ENCODE assay signal across 8 mouse cellular contexts in the genomic region with DNA sequence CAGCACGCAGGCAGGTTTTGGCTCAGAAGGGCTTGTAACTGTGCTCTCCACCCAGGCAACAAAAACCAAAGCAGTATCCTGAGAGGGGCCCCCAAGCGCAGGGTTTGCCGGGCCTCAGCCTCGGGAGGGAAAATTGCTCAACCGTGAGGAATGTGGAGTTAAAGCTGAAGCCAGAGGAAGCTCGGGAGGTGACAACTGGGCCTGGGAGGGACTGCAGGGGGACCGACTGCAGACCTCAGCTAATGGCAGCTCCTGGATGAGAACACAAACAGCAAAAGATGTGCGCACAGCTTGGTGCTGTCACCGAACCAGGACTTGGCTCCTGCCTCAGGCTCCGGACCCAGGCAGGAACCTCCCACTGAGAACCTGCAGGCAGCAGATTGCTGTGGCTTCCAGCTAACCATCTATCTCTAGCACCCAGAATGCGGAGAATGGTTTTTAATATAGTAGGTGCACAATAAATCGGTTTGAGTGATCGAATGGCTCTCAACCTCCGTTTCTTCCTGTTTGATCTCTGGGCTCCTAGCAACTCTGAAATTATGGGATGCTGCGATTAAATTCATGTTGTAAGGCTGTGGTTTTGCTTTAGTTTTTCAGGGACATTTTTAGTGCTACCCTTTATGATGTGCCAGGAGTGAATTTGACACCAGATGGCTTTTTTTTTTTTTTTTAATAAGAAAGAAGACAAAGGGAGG. TPM values are rescaled to one million over a fixed set of nuclear protein-coding genes. Genes with fewer than 3 reads are reported as not detected.
DNase-seq lines count a peak whose midpoint lies in the region; ATAC-seq and TF ChIP-seq lines count a peak whose summit lies in the region.

No protein-coding gene starts in this region.

- peaks cover 21% of the 10 kb centered on the region for H3K4me1 ChIP-seq in testis, adult 2 months (ENCODE audit: control insufficient read depth, insufficient read depth, low read length)
- peaks cover 21% of the 10 kb centered on the region for H3K4me1 ChIP-seq in heart, embryonic 10.5 days
- H3K4me1 ChIP-seq in liver, embryonic 16.5 days (ENCODE audit: control insufficient read depth, low read depth, low read length): peaks cover 21% of the 10 kb centered on the region
- H3K4me1 ChIP-seq in stomach, embryonic 16.5 days (ENCODE audit: control insufficient read depth, insufficient read depth, low read length): peaks cover 19% of the 10 kb centered on the region

- H3K9ac ChIP-seq in liver, embryonic 16.5 days (ENCODE audit: low read depth, low read length): no peak overlapping the region
- no peak overlapping the region; the same call in 1 of the 2 replicates for H3K9ac ChIP-seq in stomach, embryonic 16.5 days (ENCODE audit: low read length)

- no peak for TF ChIP-seq CTCF in testis, adult 2 months (IDR thresholded peaks at IDR 0.05; ENCODE audit: control insufficient read depth, insufficient read depth, insufficient replicate concordance, low read depth, low read length)

- peak overlapping the region; percentile 78 for H3K27ac ChIP-seq in testis, adult 2 months (ENCODE audit: control insufficient read depth, insufficient read depth, low read depth, low read length)
- peak overlapping the region; percentile 81 for H3K27ac ChIP-seq in heart, embryonic 10.5 days
- peak overlapping the region; percentile 26 for H3K27ac ChIP-seq in liver, embryonic 16.5 days (ENCODE audit: low read length)
- H3K27ac ChIP-seq in stomach, embryonic 16.5 days (ENCODE audit: low read length): peak overlapping the region; percentile 91

- H3K9me3 ChIP-seq in heart, embryonic 10.5 days: no peaks in the 10 kb centered on the region
- no peaks in the 10 kb centered on the region; the same call in 1 of the 2 replicates for H3K9me3 ChIP-seq in liver, embryonic 16.5 days (replicated peaks; ENCODE audit: control insufficient read depth, low read length)
- no peaks in the 10 kb centered on the region for H3K9me3 ChIP-seq in stomach, embryonic 16.5 days (replicated peaks; ENCODE audit: control insufficient read depth, low read length)

- no peaks in the 10 kb centered on the region for H3K36me3 ChIP-seq in testis, adult 2 months (ENCODE audit: control insufficient read depth, insufficient read depth, low read length)
- H3K36me3 ChIP-seq in heart, embryonic 10.5 days: no peaks in the 10 kb centered on the region
- H3K36me3 ChIP-seq in liver, embryonic 16.5 days (ENCODE audit: control insufficient read depth, insufficient read depth): no peaks in the 10 kb centered on the region
- H3K36me3 ChIP-seq in stomach, embryonic 16.5 days (ENCODE audit: control insufficient read depth, insufficient read depth, low read length): no peaks in the 10 kb centered on the region

- 0 out of 2 replicates have a peak overlapping the region, but pooled peaks have one; percentile 15 for H3K4me2 ChIP-seq in liver, embryonic 16.5 days (ENCODE audit: low read depth, low read length)
- peak overlapping the region; percentile 20; the same call in 1 of the 2 replicates for H3K4me2 ChIP-seq in stomach, embryonic 16.5 days (ENCODE audit: low read depth, low read length)

- TF ChIP-seq POLR2A in testis, adult 2 months (IDR thresholded peaks at IDR 0.05; ENCODE audit: control insufficient read depth, low read depth, low read length): no peak

- H3K27me3 ChIP-seq in testis, adult 2 months (ENCODE audit: control insufficient read depth, insufficient read depth, low read length): no peaks in the 10 kb centered on the region; the same call in 1 of the 2 replicates
- 0 out of 2 replicates have a peak, but pooled peaks cover 3% of the 10 kb centered on the region for H3K27me3 ChIP-seq in heart, embryonic 10.5 days (ENCODE audit: insufficient read depth, poor library complexity, severe bottlenecking)
- no peaks in the 10 kb centered on the region for H3K27me3 ChIP-seq in liver, embryonic 16.5 days (ENCODE audit: control insufficient read depth, insufficient read depth, low read depth, low read length)
- no peaks in the 10 kb centered on the region for H3K27me3 ChIP-seq in stomach, embryonic 16.5 days (ENCODE audit: control insufficient read depth, insufficient read depth, low read length)

- 26% methylated on average over 15 of the region's 15 CpGs for WGBS in heart, embryonic 10.5 days
- 28% methylated on average over 15 of the region's 15 CpGs for WGBS in liver, embryonic 16.5 days (ENCODE audit: insufficient replicate concordance)
- WGBS in stomach, embryonic 16.5 days: 25% methylated on average over 15 of the region's 15 CpGs

- DNase-seq in testis, postnatal 10 days (ENCODE audit: low spot score): no peak
- peak; percentile 69 for DNase-seq in embryo, embryonic 10.5 days (ENCODE audit: low spot score)
- DNase-seq in heart, embryonic 10.5 days (ENCODE audit: low spot score): peak; percentile 86
- DNase-seq in kidney, adult 9 months: peak; percentile 61
- DNase-seq in spleen, adult 12 weeks (ENCODE audit: low spot score): no peak

- peak; percentile 35 for ATAC-seq in liver, embryonic 16.5 days (ENCODE audit: low read depth)
- ATAC-seq in stomach, embryonic 16.5 days (ENCODE audit: insufficient read depth, low FRiP score): peak; percentile 73

- peak overlapping the region; percentile 37 for H3K4me3 ChIP-seq in testis, adult 2 months (ENCODE audit: control insufficient read depth, low read depth, low read length)
- H3K4me3 ChIP-seq in heart, embryonic 10.5 days: peak overlapping the region; percentile 22; the same call in 1 of the 2 replicates
- no peak overlapping the region for H3K4me3 ChIP-seq in liver, embryonic 16.5 days (ENCODE audit: low read depth, low read length)
- no peak overlapping the region for H3K4me3 ChIP-seq in stomach, embryonic 16.5 days (replicated peaks; ENCODE audit: low read length)

RNA-seq across cellular contexts. Expression of a gene that starts 16.1 kb away (rescaled TPM):
- polyA plus RNA-seq in testis, adult 2 months (2012; rRNA removed): 39.4 and 46.8 TPM in 2 replicates
- polyA plus RNA-seq in heart, embryonic 10.5 days (2016; fragmentation: Nextera tagmentation; extraction: Ambion mirVana): 37.8 and 46.2 TPM in 2 replicates
- polyA plus RNA-seq in liver, embryonic 16.5 days (2015; fragmentation: Nextera tagmentation; extraction: Ambion mirVana): 11.1 and 12.2 TPM in 2 replicates
- 49.4 and 53.4 TPM in 2 replicates for polyA plus RNA-seq in stomach, embryonic 16.5 days (2015; fragmentation: Nextera tagmentation; extraction: Ambion mirVana)

RNA-seq across cellular contexts. Expression of a gene that starts 38.1 kb away (rescaled TPM):
- polyA plus RNA-seq in testis, adult 2 months (2012; rRNA removed): 0.04 and 0.20 TPM in 2 replicates
- 0.07 TPM in 1 of 2 replicates, not detected in the other for polyA plus RNA-seq in heart, embryonic 10.5 days (2016; fragmentation: Nextera tagmentation; extraction: Ambion mirVana)
- 0.09 TPM in 1 of 2 replicates, not detected in the other for polyA plus RNA-seq in liver, embryonic 16.5 days (2015; fragmentation: Nextera tagmentation; extraction: Ambion mirVana)
- 1.0 and 1.9 TPM in 2 replicates for polyA plus RNA-seq in stomach, embryonic 16.5 days (2015; fragmentation: Nextera tagmentation; extraction: Ambion mirVana)

Comparison
In these comparisons a context has a peak if more than half of its experiments do, and no peak if none do; other contexts are left out.
1. H3K27ac ChIP-seq: peak in every context shown above with its lines; median percentile 91 in stomach, embryonic 16.5 days; 81 in heart, embryonic 10.5 days; 78 in testis, adult 2 months; 26 in liver, embryonic 16.5 days.
2. H3K4me3 ChIP-seq: peak in testis, adult 2 months (single experiment) and heart, embryonic 10.5 days (single experiment); none in liver, embryonic 16.5 days (single experiment) and stomach, embryonic 16.5 days (single experiment).
3. DNase-seq: peak in embryo, embryonic 10.5 days (single experiment), heart, embryonic 10.5 days (single experiment) and kidney, adult 9 months (single experiment); none in testis, postnatal 10 days (single experiment) and spleen, adult 12 weeks (single experiment).